Mouse (Mus musculus) cerebellum, postnatal 10 days (tissue): ENCODE results near the gene Cxcl5.
A peak's percentile ranks its signal among the peaks of the same experiment; 100 is the strongest.
"Not testable (repeated sequence)": the region's sequence is repeated elsewhere in the genome, so short reads cannot be mapped to it uniquely, and the experiment has no call there.

Source experiments
- DNase-seq, 2 experiments: peaks; one replicate each; pipeline ENCODE4 v3.0.0; 2021; ENCODE audit warnings: mixed read lengths in 2 of 2

Cxcl5 gene

GRCm38 (mm10) chr5:90785659-90786588 lies 26.8 kb downstream of the Cxcl5 start, which contains the start of gene Cxcl3:
Gene Cxcl3, plus strand, starts transcription at chr5:90786103.
- DNase-seq: peak; percentile 61 to 64

- DNase-seq: no peak
Observed at GRCm38 (mm10) chr5:90788114-90788513, 29.0 kb downstream of the Cxcl5 start.

GRCm38 (mm10) chr5:90789306-90790073 lies 30.3 kb downstream of the Cxcl5 start:
- DNase-seq: no peak

- no peak for DNase-seq
Observed at GRCm38 (mm10) chr5:90790074-90790502, 30.9 kb downstream of the Cxcl5 start.

GRCm38 (mm10) chr5:90794195-90794625 lies 35.0 kb downstream of the Cxcl5 start, which contains the start of gene Cxcl15:
Gene Cxcl15, plus strand, starts transcription at chr5:90794534.
- DNase-seq: no peak

- DNase-seq: not testable (repeated sequence)
Observed at GRCm38 (mm10) chr5:90795392-90795791, 36.2 kb downstream of the Cxcl5 start.

GRCm38 (mm10) chr5:90804574-90804973 lies 45.4 kb downstream of the Cxcl5 start:
- no peak for DNase-seq

- DNase-seq: no peak
Observed at GRCm38 (mm10) chr5:90806050-90806449, 46.9 kb downstream of the Cxcl5 start.

GRCm38 (mm10) chr5:90807176-90807950 lies 48.2 kb downstream of the Cxcl5 start:
- DNase-seq: no peak
